8 mouse cellular contexts compared by ENCODE assay signal in genomic region chr6:29214245-29214644, GRCm38 (mm10). TPM values are rescaled to one million over a fixed set of nuclear protein-coding genes. Genes with fewer than 3 reads are reported as not detected.
A peak's percentile ranks its signal among the peaks of the same experiment; 100 is the strongest.
DNase-seq lines count a peak whose midpoint lies in the region; ATAC-seq and TF ChIP-seq lines count a peak whose summit lies in the region.

No protein-coding gene starts in this region.

- peak; percentile 38 for DNase-seq in adrenal gland, adult 2 months
- no peak for DNase-seq in adrenal gland, postnatal 4 days (ENCODE audit: low spot score in 2 of 2)
- DNase-seq in midbrain, embryonic 10.5 days (ENCODE audit: low spot score) = peak; percentile 75
- DNase-seq in midbrain, postnatal 0 days (ENCODE audit: low spot score) = no peak
- peak; percentile 50 to 54 for DNase-seq in lung, adult 18-20 months
- no peak for DNase-seq in cerebellum, adult 9-10 months
- DNase-seq in layer of hippocampus, adult 8-10 months (ENCODE audit: low spot score in 2 of 2) = no peak

- 0% methylated on average over 1 of the region's 1 CpGs for WGBS in midbrain, embryonic 10.5 days
- WGBS in midbrain, postnatal 0 days = 14% methylated on average over 1 of the region's 1 CpGs
- 29% methylated on average over 1 of the region's 1 CpGs for WGBS in stomach, embryonic 16.5 days

- TF ChIP-seq CTCF in midbrain, postnatal 0 days (IDR thresholded peaks at IDR 0.05) = no peak

- H3K27me3 ChIP-seq in midbrain, embryonic 10.5 days (ENCODE audit: low read depth, poor library complexity, severe bottlenecking) = peaks cover 48% of the 10 kb centered on the region
- peaks cover 4% of the 10 kb centered on the region; the same call in 1 of the 2 replicates for H3K27me3 ChIP-seq in midbrain, postnatal 0 days (ENCODE audit: insufficient read depth, low read length)
- peaks cover 17% of the 10 kb centered on the region for H3K27me3 ChIP-seq in stomach, embryonic 16.5 days (ENCODE audit: control insufficient read depth, insufficient read depth, low read length)

- H3K27ac ChIP-seq in midbrain, embryonic 10.5 days (replicated peaks) = peak overlapping the region; percentile 85
- no peak overlapping the region for H3K27ac ChIP-seq in midbrain, postnatal 0 days (ENCODE audit: low read depth, low read length)
- H3K27ac ChIP-seq in stomach, embryonic 16.5 days (ENCODE audit: low read length) = no peak overlapping the region

- no peak for ATAC-seq in midbrain, postnatal 0 days (ENCODE audit: low FRiP score)
- no peak for ATAC-seq in stomach, embryonic 16.5 days (ENCODE audit: insufficient read depth, low FRiP score)

- H3K4me1 ChIP-seq in midbrain, embryonic 10.5 days = peaks cover 71% of the 10 kb centered on the region
- peaks cover 10% of the 10 kb centered on the region; the same call in 1 of the 2 replicates for H3K4me1 ChIP-seq in midbrain, postnatal 0 days (ENCODE audit: insufficient read depth, low read length)
- peaks cover 33% of the 10 kb centered on the region for H3K4me1 ChIP-seq in stomach, embryonic 16.5 days (ENCODE audit: control insufficient read depth, insufficient read depth, low read length)

- no peaks in the 10 kb centered on the region for H3K9me3 ChIP-seq in midbrain, embryonic 10.5 days (replicated peaks)
- no peaks in the 10 kb centered on the region for H3K9me3 ChIP-seq in midbrain, postnatal 0 days (ENCODE audit: low read length)
- H3K9me3 ChIP-seq in stomach, embryonic 16.5 days (replicated peaks; ENCODE audit: control insufficient read depth, low read length) = no peaks in the 10 kb centered on the region

- H3K4me2 ChIP-seq in midbrain, postnatal 0 days (ENCODE audit: low read depth, low read length, poor library complexity, severe bottlenecking) = no peak overlapping the region
- no peak overlapping the region for H3K4me2 ChIP-seq in stomach, embryonic 16.5 days (ENCODE audit: low read depth, low read length)

- H3K9ac ChIP-seq in midbrain, postnatal 0 days (replicated peaks; ENCODE audit: low read length, poor library complexity, severe bottlenecking) = no peak overlapping the region
- peak overlapping the region; percentile 3 for H3K9ac ChIP-seq in stomach, embryonic 16.5 days (ENCODE audit: low read length)

- no peaks in the 10 kb centered on the region for H3K36me3 ChIP-seq in midbrain, embryonic 10.5 days
- H3K36me3 ChIP-seq in midbrain, postnatal 0 days (ENCODE audit: insufficient read depth, low read length) = no peaks in the 10 kb centered on the region
- H3K36me3 ChIP-seq in stomach, embryonic 16.5 days (ENCODE audit: control insufficient read depth, insufficient read depth, low read length) = no peaks in the 10 kb centered on the region

- peak overlapping the region; percentile 82 for H3K4me3 ChIP-seq in midbrain, embryonic 10.5 days
- no peak overlapping the region for H3K4me3 ChIP-seq in midbrain, postnatal 0 days (ENCODE audit: low read depth, low read length)
- no peak overlapping the region for H3K4me3 ChIP-seq in stomach, embryonic 16.5 days (replicated peaks; ENCODE audit: low read length)

RNA-seq across cellular contexts. Expression of gene Impdh1, which starts 1.9 kb away (rescaled TPM):
- total RNA-seq in adrenal gland, adult 2 months (2021) = 10 to 100 TPM; 58.3 to 86.4 TPM
- 94.4 and 102 TPM in 2 replicates for polyA plus RNA-seq in adrenal gland, adult 2 months (2012; rRNA removed)
- 10 to 100 TPM; 62.1 to 65.9 TPM for total RNA-seq in adrenal gland, postnatal 4 days (2021)
- 45.6 and 53.5 TPM in 2 replicates for polyA plus RNA-seq in midbrain, embryonic 10.5 days (2016; fragmentation: Nextera tagmentation; extraction: Ambion mirVana)
- 35.6 and 37.5 TPM in 2 replicates for total RNA-seq in midbrain, postnatal 0 days (2014; rRNA removed)
- 60.6 and 62.1 TPM in 2 replicates for polyA plus RNA-seq in midbrain, postnatal 0 days (2015; fragmentation: Nextera tagmentation; extraction: Ambion mirVana)
- 43.4 and 43.7 TPM in 2 replicates for polyA plus RNA-seq in stomach, embryonic 16.5 days (2015; fragmentation: Nextera tagmentation; extraction: Ambion mirVana)
- 10 to 100 TPM; 36.4 to 45.0 (median 41.1) TPM for total RNA-seq in layer of hippocampus, adult 8-10 months (2022)

RNA-seq across cellular contexts. Expression of gene Prrt4, which starts 34.9 kb away (rescaled TPM):
- total RNA-seq in adrenal gland, adult 2 months (2021) = 1 to 10 TPM; 2.2 to 5.0 TPM
- polyA plus RNA-seq in adrenal gland, adult 2 months (2012; rRNA removed) = 6.1 and 8.8 TPM in 2 replicates
- 10 to 100 TPM; 11.1 to 11.7 TPM for total RNA-seq in adrenal gland, postnatal 4 days (2021)
- polyA plus RNA-seq in midbrain, embryonic 10.5 days (2016; fragmentation: Nextera tagmentation; extraction: Ambion mirVana) = 0.83 and 1.1 TPM in 2 replicates
- 31.9 and 40.2 TPM in 2 replicates for total RNA-seq in midbrain, postnatal 0 days (2014; rRNA removed)
- polyA plus RNA-seq in midbrain, postnatal 0 days (2015; fragmentation: Nextera tagmentation; extraction: Ambion mirVana) = 15.4 and 16.6 TPM in 2 replicates
- 0.30 and 0.31 TPM in 2 replicates for polyA plus RNA-seq in stomach, embryonic 16.5 days (2015; fragmentation: Nextera tagmentation; extraction: Ambion mirVana)
- 1 to 10 TPM; 2.6 to 3.5 (median 3.0) TPM for total RNA-seq in layer of hippocampus, adult 8-10 months (2022)

RNA-seq across cellular contexts. Expression of gene Rbm28, which starts 49.4 kb away (rescaled TPM):
- 10 to 100 TPM; 25.9 to 33.6 TPM for total RNA-seq in adrenal gland, adult 2 months (2021)
- 2.3 and 2.4 TPM in 2 replicates for polyA plus RNA-seq in adrenal gland, adult 2 months (2012; rRNA removed)
- total RNA-seq in adrenal gland, postnatal 4 days (2021) = 10 to 100 TPM; 32.5 to 33.7 TPM
- 51.6 and 54.9 TPM in 2 replicates for polyA plus RNA-seq in midbrain, embryonic 10.5 days (2016; fragmentation: Nextera tagmentation; extraction: Ambion mirVana)
- total RNA-seq in midbrain, postnatal 0 days (2014; rRNA removed) = 17.8 and 25.2 TPM in 2 replicates
- 18.8 and 20.9 TPM in 2 replicates for polyA plus RNA-seq in midbrain, postnatal 0 days (2015; fragmentation: Nextera tagmentation; extraction: Ambion mirVana)
- polyA plus RNA-seq in stomach, embryonic 16.5 days (2015; fragmentation: Nextera tagmentation; extraction: Ambion mirVana) = 28.3 and 29.4 TPM in 2 replicates
- 10 to 100 TPM; 38.0 to 52.6 (median 44.6) TPM for total RNA-seq in layer of hippocampus, adult 8-10 months (2022)

RNA-seq across cellular contexts. Expression of gene Hilpda, which starts 58.0 kb away (rescaled TPM):
- total RNA-seq in adrenal gland, adult 2 months (2021) = 1 to 10 TPM; 2.6 to 6.8 TPM
- polyA plus RNA-seq in adrenal gland, adult 2 months (2012; rRNA removed) = 10.0 and 12.1 TPM in 2 replicates
- total RNA-seq in adrenal gland, postnatal 4 days (2021) = 10 to 100 TPM; 11.7 TPM
- polyA plus RNA-seq in midbrain, embryonic 10.5 days (2016; fragmentation: Nextera tagmentation; extraction: Ambion mirVana) = 31.0 and 34.0 TPM in 2 replicates
- 14.4 and 21.2 TPM in 2 replicates for total RNA-seq in midbrain, postnatal 0 days (2014; rRNA removed)
- polyA plus RNA-seq in midbrain, postnatal 0 days (2015; fragmentation: Nextera tagmentation; extraction: Ambion mirVana) = 24.2 and 25.4 TPM in 2 replicates
- 32.6 and 34.2 TPM in 2 replicates for polyA plus RNA-seq in stomach, embryonic 16.5 days (2015; fragmentation: Nextera tagmentation; extraction: Ambion mirVana)
- 1 to 10 TPM; 4.9 to 9.0 (median 6.6) TPM for total RNA-seq in layer of hippocampus, adult 8-10 months (2022)

Comparison
In these comparisons a context has a peak if more than half of its experiments do, and no peak if none do; other contexts are left out.
1. DNase-seq: peak in adrenal gland, adult 2 months (single experiment), midbrain, embryonic 10.5 days (single experiment) and lung, adult 18-20 months (2 of 2); none in adrenal gland, postnatal 4 days (0 of 2), midbrain, postnatal 0 days (single experiment), cerebellum, adult 9-10 months (single experiment) and layer of hippocampus, adult 8-10 months (0 of 2).